Mouse (Mus musculus) granulocyte monocyte progenitor cell, adult 5-6 weeks (primary cell): ENCODE data around the gene Pck1. TPM values are rescaled to one million over a fixed set of nuclear protein-coding genes. Genes with fewer than 3 reads are reported as not detected.
"Not testable (repeated sequence)": the region's sequence is repeated elsewhere in the genome, so short reads cannot be mapped to it uniquely, and the experiment has no call there.

Experiments
- ATAC-seq: replicated peaks from 2 replicates; pipeline ENCODE4 v1.8.0; 2016; ENCODE audit warnings: mild to moderate bottlenecking, moderate TSS enrichment, inconsistent platforms; ENCODE audit not compliant: poor library complexity, severe bottlenecking
- total RNA-seq, 2 experiments: library from RNA; stranded (forward) in 1 of 2; stranded (reverse) in 1 of 2; fragments of 200-712, 200-1000 nt in 1 of 2; fragments of >200 nt in 1 of 2; fragmentation: Nextera tagmentation in 1 of 2; gene quantifications; 2 replicates each; pipeline ENCODE4 v1.2.3; 2014 to 2017

The Pck1 gene
- not detected in 2 replicates for total RNA-seq (2014; fragmentation: Nextera tagmentation)
- total RNA-seq (2017) = not detected in 2 replicates

DNA sequence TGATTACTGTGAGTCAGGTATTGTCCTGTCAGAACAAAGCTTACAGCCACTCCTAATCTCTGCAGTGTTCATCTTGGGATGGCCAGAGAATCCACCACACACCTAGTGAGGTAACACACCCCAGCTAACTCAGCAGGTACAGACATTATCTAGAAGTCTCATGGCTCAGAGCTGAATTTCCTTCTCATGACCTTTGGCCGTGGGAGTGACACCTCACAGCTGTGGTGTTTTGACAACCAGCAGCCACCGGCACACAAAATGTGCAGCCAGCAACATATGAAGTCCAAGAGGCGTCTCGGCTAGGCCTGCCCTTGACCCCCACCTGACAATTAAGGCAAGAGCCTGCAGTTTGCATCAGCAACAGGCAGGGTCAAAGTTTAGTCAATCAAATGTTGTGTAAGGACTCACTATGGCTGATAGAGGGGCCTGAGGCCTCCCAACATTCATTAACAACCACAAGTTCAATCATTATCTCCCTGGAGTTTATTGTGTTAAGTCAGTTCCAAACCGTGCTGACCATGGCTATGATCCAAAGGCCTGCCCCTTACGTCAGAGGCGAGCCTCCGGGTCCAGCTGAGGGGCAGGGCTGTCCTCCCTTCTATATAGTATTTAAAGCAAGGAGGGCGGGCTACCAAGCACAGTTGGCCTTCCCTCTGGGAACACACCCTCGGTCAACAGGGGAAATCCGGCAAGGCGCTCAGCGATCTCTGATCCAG, at the start of gene Pck1:
Gene Pck1, plus strand, starts transcription at position 613 of the 716 bp plus-strand sequence.
- ATAC-seq = no peak

DNA sequence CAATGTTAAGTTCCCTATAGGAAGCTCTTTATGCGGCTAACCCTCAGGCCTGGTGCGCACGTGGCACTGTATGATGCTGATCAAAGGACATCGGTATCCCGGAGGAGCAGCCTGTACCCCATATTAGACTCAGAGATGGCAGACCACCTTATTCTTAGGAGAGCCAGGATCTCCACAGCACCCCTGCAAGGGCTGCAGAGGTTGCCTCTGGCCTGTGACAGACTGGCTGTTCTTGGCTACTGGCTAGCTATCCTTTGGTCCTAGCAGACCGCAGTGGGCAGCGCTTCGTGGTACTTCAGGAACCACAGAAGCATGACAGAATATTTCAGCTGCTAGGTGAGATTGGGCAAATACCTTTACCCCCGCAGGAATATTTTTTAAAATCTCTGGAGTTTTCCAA, 46.4 kb upstream of the Pck1 start:
- no peak for ATAC-seq

DNA sequence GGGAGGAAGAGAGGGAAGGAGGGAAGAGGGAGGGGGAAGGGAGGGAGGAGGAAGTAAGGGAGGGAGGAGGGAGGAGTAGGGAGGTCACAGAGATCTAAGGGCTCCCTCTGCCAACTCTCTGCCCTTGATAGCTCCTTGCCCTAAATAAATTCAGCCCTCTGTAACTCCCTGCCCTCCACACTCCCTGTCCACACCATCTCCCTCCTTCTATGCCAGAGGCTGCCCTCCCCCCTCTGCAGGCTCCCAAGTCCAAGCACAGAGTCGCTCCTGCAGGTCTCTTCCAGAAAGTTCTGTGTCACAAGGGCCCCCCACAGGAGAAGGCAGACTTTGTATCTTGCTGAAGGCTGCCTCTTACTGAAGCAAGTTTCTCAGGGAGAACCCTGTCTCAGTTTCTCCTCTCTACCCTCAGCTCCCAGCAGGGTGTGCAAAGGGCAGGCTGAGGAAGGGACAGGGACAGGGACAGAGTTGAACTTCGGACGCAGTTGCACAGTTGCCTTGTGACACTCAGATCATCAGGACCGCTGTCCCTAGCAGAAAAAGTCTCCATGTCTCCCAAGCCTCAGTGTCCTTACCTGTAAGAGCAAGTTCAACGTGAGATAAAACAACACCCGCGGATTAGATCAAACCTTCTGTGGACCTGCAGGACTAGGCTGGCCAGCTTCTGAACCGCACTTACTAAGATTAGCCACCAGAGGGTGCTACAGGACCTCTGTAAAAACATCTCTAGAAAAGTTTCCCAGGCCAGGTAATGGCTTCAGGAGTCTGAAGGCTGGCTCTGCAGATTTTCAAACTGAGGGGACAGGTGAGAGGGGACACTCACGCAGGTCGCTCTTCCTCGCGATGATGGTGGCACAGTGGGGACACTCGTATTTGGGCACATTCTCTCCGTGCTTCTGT, 45.7 kb upstream of the Pck1 start:
- peak; percentile 69 for ATAC-seq

GRCm38 (mm10) chr2:173108509-173109190, 44.2 kb upstream of the Pck1 start:
- no peak for ATAC-seq

GRCm38 (mm10) chr2:173109510-173109909, 43.3 kb upstream of the Pck1 start:
- ATAC-seq = no peak

DNA sequence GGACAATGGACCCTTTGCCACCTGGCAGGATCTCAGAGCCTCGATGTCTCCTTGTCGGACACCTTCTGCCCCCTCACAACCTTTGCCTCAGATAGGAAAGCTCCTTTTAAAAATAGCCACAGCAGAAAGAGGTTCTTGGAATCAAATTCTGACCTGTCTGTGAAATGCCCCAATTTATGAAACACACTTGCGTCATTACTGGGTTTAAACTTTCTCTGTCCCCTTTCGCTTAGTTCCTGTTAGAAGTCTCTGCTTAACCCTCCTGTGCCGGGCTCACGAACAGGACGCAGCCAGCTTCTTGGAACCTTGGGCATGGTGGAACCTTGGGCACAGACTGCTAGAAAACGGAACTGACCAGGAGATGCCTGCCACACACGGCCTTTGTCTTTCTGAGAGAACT, 42.3 kb upstream of the Pck1 start:
- ATAC-seq = no peak

DNA sequence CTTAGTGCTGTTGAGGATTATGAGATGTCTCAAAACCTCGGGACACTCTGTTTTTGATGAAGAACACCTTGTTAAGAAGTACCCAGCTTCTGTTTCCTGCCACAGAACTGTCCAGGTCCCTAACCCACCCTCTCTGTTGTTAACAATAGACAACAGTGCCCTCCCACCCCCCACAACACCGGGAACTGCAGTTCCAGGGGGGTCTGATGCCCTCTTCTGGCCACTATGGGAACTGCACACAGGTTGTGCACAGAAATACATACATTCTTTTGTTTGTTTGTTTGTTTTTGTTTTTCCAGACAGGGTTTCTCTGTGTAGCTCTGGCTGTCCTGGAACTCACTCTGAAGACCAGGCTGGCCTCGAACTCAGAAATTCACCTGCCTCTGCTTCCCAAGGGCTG, 39.1 kb upstream of the Pck1 start:
- not testable (repeated sequence) for ATAC-seq

DNA sequence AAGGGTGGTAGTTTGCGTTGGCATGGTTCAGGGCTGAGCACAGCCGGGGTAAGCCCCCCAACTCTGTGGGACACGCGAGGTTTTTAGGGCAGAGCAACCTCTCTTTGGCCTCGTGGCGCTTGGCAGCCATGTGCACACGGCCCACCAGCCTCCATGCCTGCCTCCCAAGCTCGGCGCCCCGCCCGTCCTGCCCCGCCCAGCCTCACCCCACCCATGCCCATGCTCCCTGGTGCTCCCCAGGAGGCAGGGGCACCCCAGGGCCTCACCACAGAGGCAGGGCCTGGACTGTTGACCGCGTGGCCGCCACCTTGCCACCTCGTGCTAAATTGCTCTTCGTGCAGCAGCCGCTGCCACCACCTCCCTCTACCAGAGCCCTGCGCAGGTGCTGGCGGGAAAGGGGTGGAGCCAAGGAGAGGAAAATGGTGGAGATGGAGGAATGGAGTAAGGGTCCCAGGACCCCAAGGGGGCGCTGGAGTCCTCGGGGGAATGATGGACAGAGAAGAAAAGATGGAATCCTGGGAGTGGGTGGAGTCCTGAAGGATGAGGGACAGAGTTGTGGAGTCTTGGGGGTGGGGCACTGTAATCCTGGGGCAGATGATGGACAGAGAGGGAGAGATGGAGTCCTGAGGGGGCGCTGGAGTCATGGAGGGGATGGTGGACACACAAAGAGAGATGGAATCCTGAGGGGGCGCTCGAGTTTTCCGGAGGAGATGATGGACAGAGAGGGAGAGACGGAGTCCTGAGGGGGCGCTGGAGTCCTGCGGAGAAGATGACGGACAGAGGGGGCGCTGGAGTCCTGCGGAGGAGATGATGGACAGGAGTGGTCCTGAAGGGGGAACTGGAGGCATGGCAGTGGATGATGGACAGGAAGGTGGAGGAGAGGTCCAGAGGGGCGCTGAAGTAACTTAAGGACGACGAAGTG, 33.6 kb upstream of the Pck1 start, which contains the start of gene Ctcfl:
Gene Ctcfl, minus strand, starts transcription at position 503 of the 922 bp plus-strand sequence.
- 0 out of 2 replicates have a peak, but pooled peaks have one; percentile 21 for ATAC-seq

DNA sequence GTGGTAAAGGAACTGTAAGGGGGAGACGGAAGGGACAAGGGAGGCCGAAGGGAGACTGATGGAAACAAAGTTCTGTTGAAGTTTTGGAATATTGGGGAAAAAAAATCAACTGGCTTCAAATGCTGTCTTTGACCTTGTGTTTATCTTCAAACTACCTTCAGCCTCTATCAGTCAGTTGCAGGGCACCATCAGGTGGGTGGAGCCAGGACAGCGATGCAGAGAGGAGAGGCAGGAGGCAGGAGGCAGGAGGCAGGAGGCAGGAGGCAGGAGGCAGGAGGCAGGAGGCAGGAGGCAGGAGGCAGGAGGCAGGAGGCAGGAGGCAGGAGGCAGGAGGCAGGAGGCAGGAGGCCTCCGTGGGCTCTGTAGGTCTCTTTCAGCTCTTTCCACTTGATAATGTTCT, 32.7 kb upstream of the Pck1 start:
- not testable (repeated sequence) for ATAC-seq

DNA sequence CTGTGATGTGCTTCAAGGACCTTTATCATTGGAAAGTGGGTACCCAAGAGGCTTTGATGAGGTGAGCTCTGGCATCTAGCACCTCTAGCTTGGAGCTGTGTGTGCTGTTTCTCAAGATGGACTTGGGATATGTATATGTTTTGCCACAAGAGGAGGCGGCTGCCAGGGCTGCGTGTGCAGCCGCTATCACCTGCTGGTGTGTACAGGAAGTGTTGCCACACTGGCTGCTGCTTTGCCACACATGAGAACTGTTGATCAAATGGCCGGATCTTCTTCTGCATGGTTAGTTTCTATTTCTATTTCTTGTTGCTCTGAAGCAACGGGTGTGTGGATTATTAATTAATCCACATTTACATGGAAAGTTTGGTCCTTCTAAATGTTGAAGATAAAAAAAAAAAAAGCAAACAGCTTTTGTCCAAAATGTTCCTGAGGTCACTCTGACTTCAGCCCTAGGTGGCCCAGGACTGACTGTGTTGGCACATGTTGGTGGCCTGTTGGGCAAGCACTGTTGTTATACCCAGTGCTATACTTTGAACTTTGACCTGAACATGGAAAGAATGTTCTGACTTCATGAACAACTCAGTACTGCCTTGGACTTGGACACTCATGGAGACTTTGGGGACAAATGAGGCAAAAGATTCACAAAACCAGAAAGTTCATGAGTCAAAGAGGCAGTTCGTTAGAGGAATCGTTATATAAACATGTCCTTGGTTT, 28.7 kb upstream of the Pck1 start:
- peak; percentile 54; the same call in 1 of the 2 replicates for ATAC-seq

GRCm38 (mm10) chr2:173126386-173126785, 26.5 kb upstream of the Pck1 start:
- ATAC-seq = no peak

GRCm38 (mm10) chr2:173129111-173129510, 23.7 kb upstream of the Pck1 start:
- no peak for ATAC-seq

DNA sequence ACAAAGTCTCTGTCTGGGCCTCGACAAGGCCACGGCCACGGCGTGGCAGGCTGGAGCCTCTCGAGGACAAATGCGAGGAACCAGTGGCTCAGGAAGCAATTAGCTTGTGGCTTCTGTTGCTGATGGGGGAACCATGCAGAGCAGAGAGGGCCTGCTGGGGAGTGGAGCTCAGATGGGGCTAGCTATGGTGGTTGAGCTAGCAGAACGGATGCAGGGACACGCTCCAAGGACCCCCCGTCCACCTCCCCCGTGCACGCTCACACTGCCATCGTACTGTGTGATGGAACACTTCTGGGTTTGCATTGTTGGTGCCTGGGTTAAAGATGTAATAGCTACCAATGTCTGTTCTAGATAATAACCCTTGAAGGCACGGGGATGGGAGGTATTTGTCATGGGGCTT, 20.6 kb upstream of the Pck1 start:
- ATAC-seq = no peak

DNA sequence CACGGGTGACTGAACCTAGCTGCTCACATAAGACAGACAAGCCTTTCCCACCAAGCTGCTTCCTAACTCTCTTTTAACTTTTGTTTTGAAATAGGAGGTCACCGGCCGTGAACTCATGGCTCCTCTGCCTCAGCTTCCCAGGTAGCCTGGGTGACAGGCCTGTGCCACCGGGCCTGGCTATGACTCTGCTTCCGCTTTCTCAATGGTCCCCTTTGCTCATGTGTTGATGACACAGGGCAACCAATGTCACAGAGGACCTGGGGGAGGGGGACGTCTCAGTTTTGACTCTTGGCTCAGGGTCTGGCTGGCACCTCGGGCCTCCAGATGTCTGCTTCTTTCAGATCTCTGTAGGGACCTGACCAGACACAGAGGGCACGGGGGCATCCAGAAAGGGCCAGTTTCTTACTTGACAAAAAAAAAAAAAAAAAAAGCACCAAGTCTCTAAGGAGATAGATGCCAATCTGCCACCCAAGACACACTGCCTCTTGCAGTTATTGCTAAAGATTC, 20.0 kb upstream of the Pck1 start:
- no peak; the same call in 1 of the 2 replicates for ATAC-seq

DNA sequence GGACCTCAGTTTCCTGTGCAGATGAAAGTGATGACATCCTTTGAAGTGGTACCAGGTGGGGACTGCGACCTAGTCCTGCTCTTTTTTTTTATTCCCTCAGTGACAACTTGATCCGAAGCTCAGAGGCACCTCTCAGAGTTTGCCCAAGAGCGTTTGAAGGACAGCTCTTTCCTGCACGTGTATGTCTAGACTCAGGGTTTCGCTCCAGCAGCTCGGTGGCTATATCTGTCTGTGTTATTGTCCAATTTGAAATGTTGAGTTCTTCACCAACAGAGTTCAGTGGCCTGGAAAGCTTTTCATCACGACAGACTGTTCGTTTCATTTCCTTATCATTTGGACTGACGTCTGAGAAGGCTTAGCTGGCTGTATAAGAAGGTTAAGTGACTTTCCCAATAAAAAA, 18.2 kb upstream of the Pck1 start:
- ATAC-seq = no peak

DNA sequence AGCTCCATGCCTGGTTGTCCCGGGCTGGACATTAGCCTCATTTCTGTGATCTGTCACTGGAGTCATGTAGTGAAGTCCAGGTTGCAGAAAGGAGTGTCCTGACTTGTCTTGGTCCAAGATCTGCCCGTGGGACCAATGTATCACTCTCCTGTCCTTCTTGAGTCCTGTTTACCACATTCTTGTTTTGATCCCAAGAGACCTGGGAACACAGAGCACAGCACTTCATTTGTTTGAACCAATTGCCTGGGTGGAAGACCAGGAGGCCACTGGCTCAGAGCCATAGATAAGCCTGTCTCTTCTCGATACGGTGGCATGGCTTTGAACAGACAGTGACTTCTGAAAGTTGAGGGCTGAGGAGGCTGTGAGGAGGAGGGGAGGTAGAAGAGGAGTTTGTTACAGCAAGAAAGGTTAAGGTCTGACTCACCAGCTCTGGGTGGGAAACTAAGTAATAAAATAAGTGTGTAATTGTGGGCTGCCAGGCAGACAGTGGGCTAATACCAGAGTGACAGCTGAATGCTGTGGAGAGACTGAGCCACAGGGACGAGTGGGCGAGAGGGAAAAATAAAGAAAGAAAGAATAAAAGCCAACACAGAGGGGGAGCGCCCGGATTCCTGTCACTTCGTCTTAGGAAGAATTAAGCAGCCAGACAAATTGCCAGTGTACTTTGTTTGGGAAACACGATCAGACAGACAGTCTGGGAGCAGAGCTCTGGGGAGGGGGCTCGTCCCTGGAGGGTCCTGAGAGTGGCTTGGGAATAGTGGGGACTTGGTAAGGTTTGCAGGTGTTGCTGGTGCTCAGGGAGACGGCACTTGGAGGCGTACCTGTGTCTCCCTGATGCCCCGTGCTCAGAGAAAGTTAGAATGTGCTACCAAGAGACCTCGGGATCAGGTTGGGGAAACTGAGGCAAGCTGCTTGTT, 14.3 kb upstream of the Pck1 start:
- no peak for ATAC-seq

- no peak for ATAC-seq
These were observed 9.2 kb upstream of the Pck1 start for GRCm38 (mm10) chr2:173143611-173144010.

- no peak for ATAC-seq
These were observed 7.0 kb upstream of the Pck1 start for GRCm38 (mm10) chr2:173145808-173146207.
